Mouse (Mus musculus) urinary bladder, postnatal 14 days (tissue): ENCODE results near the gene Adamtsl5.

Experiments used
- DNase-seq: peaks from one replicate; pipeline ENCODE4 v3.0.0; 2021; ENCODE audit warnings: low spot score

Gene Adamtsl5

DNA sequence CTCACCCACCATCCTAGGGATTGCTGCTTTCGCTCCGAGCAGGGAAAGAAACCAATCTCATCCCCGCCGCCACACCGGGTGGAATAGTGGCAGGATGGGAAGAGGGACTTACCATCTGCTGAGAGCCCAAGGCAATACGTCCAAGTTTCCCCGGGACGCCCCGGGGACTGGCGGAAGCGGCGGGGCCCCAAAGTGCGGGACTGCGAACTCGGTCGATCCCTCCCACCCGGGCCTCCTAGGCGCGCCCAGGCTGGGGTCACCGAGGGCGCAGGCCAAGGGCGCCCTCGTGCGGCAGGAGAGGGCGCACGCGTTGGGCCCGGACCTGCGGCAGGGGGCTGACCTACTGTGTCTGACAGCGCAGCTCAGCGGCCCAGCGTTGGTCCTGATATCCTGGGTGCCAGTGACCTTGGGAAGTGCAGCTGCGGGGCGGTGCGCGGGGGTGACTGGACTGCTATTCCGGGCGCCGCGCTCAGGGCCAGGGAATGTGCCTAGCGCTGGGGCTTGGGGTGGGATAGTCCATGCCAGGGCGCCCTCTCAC, at the start of gene Adamtsl5:
Gene Adamtsl5, minus strand, starts transcription at position 169 of the 538 bp plus-strand sequence.
- peak; percentile 63 for DNase-seq

DNA sequence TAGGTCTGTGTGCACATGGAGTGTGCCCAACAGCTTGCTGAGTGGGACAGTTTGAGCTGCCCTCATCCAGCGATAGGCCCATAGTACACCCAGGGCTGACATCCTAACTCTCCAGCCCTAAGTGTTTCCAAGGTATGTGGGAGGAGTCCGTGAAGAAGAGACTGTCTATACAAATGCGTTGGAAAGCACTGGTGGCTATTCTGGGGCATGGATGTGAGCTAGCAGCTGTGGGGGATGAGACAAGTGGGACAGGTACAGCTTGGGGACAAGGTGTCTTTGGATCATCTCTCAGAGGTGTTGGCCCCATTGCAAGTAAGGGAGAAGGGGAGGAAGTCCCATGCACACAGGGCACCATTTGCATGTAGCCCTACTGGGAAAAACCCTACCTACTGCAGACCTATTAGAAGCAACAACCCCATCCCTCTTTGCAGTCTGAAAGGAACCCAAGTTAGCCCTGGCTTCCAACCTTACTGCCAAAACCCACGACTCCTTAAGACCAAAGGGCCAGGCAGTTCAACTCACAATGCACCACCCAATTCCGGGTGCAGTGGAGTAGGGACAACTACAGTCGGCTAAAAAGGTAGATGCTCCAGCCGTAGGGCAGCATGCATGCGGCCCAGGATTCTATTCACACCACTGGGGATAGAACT, 49.4 kb upstream of the Adamtsl5 start:
- DNase-seq: no peak

DNA sequence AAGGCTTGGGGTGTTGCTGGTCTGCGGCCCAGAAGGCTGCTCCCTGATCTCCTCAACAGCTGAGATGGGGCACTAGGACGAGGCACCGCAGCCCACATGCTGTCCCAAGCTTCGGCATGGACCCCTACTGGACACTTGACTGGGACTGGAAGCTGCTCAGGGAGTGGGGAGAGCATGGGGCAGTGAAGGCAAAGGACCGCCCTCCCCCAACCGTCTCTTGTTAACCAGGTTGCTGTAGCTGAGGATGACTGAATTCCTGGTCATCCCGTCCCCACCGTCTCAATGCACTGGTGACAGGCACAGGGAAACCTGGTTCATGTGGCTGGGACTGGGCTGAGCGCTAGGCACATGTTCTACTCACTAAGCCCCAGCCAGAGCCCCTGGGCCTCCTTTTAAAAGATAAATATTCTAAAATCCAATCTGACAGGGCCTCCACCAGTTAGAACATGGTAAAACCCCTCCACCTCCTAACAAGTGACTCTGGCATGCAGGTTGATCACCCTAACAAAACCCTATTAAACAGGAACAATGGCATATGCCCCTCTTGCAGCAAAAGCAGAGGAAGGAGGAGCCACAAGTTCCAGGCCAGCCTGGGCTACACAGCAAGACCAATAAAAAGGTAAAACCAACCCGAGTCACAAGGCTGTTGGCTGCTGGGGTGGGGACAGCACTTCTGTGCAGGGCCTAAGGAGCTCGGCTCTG, 48.8 kb upstream of the Adamtsl5 start:
- no peak for DNase-seq

- no peak for DNase-seq
These were observed 46.9 kb upstream of the Adamtsl5 start for GRCm38 (mm10) chr10:80395025-80395627.

DNA sequence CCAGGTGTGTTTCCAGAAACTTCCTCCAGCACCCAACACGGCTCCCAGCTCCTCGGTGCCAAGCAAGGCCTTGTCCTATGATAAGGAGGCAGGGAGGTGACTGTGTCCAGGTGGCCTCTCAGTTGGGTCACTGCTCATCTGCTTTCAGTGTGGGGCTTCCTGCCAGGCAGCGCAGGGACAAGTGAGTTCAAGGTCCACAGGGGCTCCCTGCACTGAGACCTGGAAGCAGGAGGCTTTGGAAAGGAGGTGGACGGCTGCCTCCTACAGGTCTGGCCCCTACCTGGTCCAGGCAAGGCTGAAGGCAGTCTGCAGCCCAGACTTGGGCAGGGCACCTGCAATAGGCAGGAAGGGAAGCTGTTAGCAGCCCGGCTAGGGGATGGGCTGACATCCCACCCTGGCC, 44.5 kb upstream of the Adamtsl5 start:
- DNase-seq: no peak

- no peak for DNase-seq
These were observed 42.5 kb upstream of the Adamtsl5 start for GRCm38 (mm10) chr10:80390697-80391096.

- DNase-seq: no peak
These were observed 41.0 kb upstream of the Adamtsl5 start for GRCm38 (mm10) chr10:80389185-80389708.

DNA sequence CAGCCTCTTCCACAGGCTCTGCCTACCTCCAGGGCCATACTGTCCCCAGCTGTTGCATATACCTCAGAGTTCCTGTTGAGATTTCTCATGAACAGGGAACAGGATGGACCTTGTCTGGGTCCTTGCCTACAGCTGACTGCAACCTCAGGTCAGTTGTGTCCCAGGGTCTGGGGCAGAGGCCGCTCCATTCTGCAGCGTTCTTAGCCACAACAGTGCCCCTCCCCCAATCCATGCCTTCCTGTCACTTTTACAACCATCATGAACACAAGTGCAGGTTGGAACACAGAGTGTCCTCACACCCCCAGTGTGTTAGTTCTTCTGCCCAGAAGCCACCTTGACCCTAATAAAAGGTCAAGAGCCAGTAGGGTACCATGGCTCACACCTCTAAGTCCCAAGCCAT, 40.5 kb upstream of the Adamtsl5 start:
- no peak for DNase-seq

DNA sequence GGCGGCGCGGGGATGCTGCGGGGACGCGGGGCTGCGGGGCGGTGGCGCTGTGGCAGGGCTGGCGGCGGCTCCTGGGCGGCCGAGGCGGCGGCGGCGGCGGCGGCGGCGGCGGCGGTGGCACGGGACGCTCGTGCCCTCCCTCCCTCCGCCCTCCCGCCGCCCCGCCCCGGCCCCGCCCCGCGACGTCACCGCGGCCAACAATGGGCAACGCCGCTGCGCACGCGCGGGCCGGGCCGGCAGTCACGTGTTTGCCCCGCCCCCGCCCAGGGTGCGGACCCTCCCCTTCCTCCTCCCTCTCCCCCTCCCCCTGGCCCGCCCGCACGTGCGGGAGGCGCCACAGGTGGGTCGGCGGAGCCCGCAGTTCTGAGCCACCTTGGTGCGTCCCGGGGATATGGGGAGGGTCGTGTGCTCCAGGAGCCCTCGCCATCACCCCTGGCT, 39.3 kb upstream of the Adamtsl5 start, which contains the start of gene Mex3d:
Gene Mex3d, minus strand, starts transcription at position 138 of the 438 bp plus-strand sequence.
- DNase-seq: peak; percentile 89

- DNase-seq: no peak
These were observed 38.7 kb upstream of the Adamtsl5 start for GRCm38 (mm10) chr10:80386735-80387471.

GRCm38 (mm10) chr10:80385811-80386734, 37.9 kb upstream of the Adamtsl5 start:
- DNase-seq: no peak

- DNase-seq: no peak
These were observed 37.1 kb upstream of the Adamtsl5 start for GRCm38 (mm10) chr10:80385310-80385709.

GRCm38 (mm10) chr10:80384709-80385108, 36.5 kb upstream of the Adamtsl5 start:
- no peak for DNase-seq

- no peak for DNase-seq
These were observed 36.0 kb upstream of the Adamtsl5 start for GRCm38 (mm10) chr10:80384115-80384639.

- no peak for DNase-seq
These were observed 35.2 kb upstream of the Adamtsl5 start for GRCm38 (mm10) chr10:80383431-80383830.

- DNase-seq: no peak
These were observed 34.6 kb upstream of the Adamtsl5 start for GRCm38 (mm10) chr10:80382641-80383365.

DNA sequence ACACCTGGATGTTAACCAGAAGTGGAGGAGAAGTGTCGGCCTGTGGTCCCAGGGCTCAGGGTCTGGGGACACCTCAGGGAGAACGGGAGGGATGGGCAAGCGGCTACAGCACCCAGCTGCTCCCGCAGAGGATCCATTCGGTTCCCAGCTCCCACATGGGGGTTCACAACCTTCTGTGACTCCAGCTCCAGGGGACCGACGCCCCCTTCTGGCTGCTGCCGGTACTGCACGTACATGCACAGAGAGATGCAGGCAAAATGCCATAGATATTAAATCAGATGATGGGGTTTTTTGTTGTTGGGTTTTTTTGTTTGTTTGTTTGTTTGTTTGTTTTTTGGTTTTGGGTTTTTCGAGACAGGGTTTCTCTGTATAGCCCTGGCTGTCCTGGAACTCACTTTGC, 29.5 kb upstream of the Adamtsl5 start:
- peak; percentile 42 for DNase-seq

GRCm38 (mm10) chr10:80376160-80376559, 27.9 kb upstream of the Adamtsl5 start:
- DNase-seq: peak; percentile 95

DNA sequence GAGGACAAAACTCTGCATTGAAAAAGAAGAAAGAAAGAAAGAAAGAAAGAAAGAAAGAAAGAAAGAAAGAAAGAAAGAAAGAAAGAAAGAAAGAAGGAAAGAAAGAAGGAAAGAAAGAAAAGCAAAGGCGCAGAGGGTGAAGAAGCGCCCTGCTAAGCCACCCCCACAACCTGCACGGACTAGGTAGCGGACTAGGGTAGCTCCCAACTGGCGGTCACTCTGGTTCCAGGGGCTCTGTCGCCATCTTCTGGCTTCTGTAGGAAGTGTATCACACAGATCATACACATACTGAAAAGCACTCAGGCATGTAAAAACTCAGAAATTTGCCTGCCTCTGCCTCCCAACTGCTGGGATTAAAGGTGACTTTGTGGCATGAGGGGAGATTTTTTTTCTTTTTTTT, 25.9 kb upstream of the Adamtsl5 start:
- peak; percentile 83 for DNase-seq

DNA sequence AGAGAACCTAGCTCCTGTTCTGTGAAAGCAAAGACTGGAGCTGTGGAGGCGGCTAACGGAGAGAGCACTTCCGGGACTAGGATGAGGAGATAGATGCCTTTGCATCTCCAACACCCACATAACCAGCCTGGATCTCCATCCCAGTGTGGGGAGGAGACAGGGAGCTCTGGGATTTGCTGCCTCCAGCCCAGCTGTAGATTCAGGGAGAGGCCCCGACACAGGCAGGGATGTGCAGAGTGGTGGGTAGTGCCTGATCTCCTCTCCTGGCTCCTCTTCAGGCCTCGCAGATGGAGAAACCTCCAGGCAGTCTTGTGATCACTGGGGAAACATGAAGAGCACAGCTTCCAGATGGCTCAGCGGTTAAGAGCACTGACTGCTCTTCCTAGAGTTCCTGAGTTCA, 24.5 kb upstream of the Adamtsl5 start:
- no peak for DNase-seq
